Mouse (Mus musculus): ENCODE measurements around the gene Nf2. TPM values are rescaled to one million over a fixed set of nuclear protein-coding genes. Genes with fewer than 3 reads are reported as not detected.
A peak's percentile ranks its signal among the peaks of the same experiment; 100 is the strongest.

Gene Nf2
- total RNA-seq, 4 experiments from 2014 or later, result 82.7 to 196 (median 122) TPM

- no peak for DNase-seq
These were observed 104.6 kb downstream of the Nf2 start for GRCm38 (mm10) chr11:4744691-4745090.

GRCm38 (mm10) chr11:4740785-4741184, 108.6 kb downstream of the Nf2 start:
- DNase-seq, result no peak

GRCm38 (mm10) chr11:4738719-4739118, 110.6 kb downstream of the Nf2 start:
- no peak for DNase-seq

GRCm38 (mm10) chr11:4737682-4738081, 111.7 kb downstream of the Nf2 start:
- no peak for DNase-seq

- no peak for DNase-seq
These were observed 113.0 kb downstream of the Nf2 start for GRCm38 (mm10) chr11:4736355-4736754.

GRCm38 (mm10) chr11:4734179-4734578, 115.2 kb downstream of the Nf2 start:
- DNase-seq, result no peak

GRCm38 (mm10) chr11:4731781-4732180, 117.6 kb downstream of the Nf2 start:
- no peak for DNase-seq

- no peak for DNase-seq
These were observed 118.4 kb downstream of the Nf2 start for GRCm38 (mm10) chr11:4730913-4731312.

- no peak for DNase-seq
These were observed 119.2 kb downstream of the Nf2 start for GRCm38 (mm10) chr11:4730096-4730495.

- peak; percentile 77 for DNase-seq
These were observed 119.7 kb downstream of the Nf2 start for GRCm38 (mm10) chr11:4729603-4730002.

GRCm38 (mm10) chr11:4721728-4722127, 127.6 kb downstream of the Nf2 start:
- peak; percentile 42 for DNase-seq

GRCm38 (mm10) chr11:4720900-4721580, 128.3 kb downstream of the Nf2 start:
- no peak for DNase-seq

- DNase-seq, result peak; percentile 62
These were observed 128.9 kb downstream of the Nf2 start for GRCm38 (mm10) chr11:4720393-4720792.

- peak; percentile 85 for DNase-seq
These were observed 129.4 kb downstream of the Nf2 start for GRCm38 (mm10) chr11:4719961-4720360.

GRCm38 (mm10) chr11:4718548-4718947, 130.8 kb downstream of the Nf2 start:
- peak; percentile 74 for DNase-seq

- no peak for DNase-seq
These were observed 132.7 kb downstream of the Nf2 start for GRCm38 (mm10) chr11:4716530-4717236.

Small RNAs within 50 kb of the gene (microRNA-seq; reads per million reads assigned to microRNA genes)
- gene Mir6918, result 0.50 to 0.70 reads per million in 2 experiments

Other genes starting within 250 kb of the Nf2 start
- not detected for gene Gm11032, start 229.5 kb downstream of the Nf2 start, total RNA-seq (2022)
- gene Ascc2, start 211.8 kb downstream of the Nf2 start, total RNA-seq (2022), result 10 to 100 TPM; 51.6 to 58.6 (median 54.9) TPM
- gene Uqcr10, start 145.2 kb downstream of the Nf2 start, total RNA-seq (2022), result 100 to 1,000 TPM; 587 to 783 (median 663) TPM
- 10 to 100 TPM; 46.3 to 69.2 (median 59.1) TPM for gene Zmat5, start 144.9 kb downstream of the Nf2 start, total RNA-seq (2022)
- under 1 TPM in 3 of 4 experiments, not detected in 1; 0.12 to 0.86 (median 0.14) TPM for gene Cabp7, start 102.8 kb downstream of the Nf2 start, total RNA-seq (2022)
- gene Nipsnap1, start 24.4 kb upstream of the Nf2 start, total RNA-seq (2022), result 10 to 100 TPM; 32.7 to 66.5 (median 46.1) TPM
- gene Thoc5, start 45.8 kb upstream of the Nf2 start, total RNA-seq (2022), result 10 to 100 TPM; 30.8 to 35.1 (median 33.8) TPM
- gene Nefh, start 98.5 kb upstream of the Nf2 start, total RNA-seq (2022), result 1 to 10 TPM; 1.8 to 2.7 (median 2.3) TPM
- gene Ap1b1, start 137.3 kb upstream of the Nf2 start, total RNA-seq (2022), result 10 to 100 TPM; 67.4 to 83.9 (median 73.4) TPM
- gene Rasl10a, start 208.6 kb upstream of the Nf2 start, total RNA-seq (2022), result under 1 TPM; 0.42 to 0.95 (median 0.59) TPM
- 10 to 100 TPM; 39.6 to 61.2 (median 53.6) TPM for gene Gas2l1, start 215.8 kb upstream of the Nf2 start, total RNA-seq (2022)
- 10 to 100 TPM; 19.8 to 31.3 (median 24.4) TPM for gene Rhbdd3, start 249.4 kb upstream of the Nf2 start, total RNA-seq (2022)
- 100 to 1,000 TPM; 207 to 451 (median 331) TPM for gene Ewsr1, start 249.7 kb upstream of the Nf2 start, total RNA-seq (2022)